Mouse (Mus musculus) testis, adult 2 months (tissue): ENCODE data around the gene Ssu2. TPM values are rescaled to one million over a fixed set of nuclear protein-coding genes. Genes with fewer than 3 reads are reported as not detected.

Source experiments
- H3K27ac ChIP-seq: fragments of 200-500 bp; 2 replicates; pipeline ENCODE4 v1.5.1; 2012; ENCODE audit warnings: low read depth, low read length; ENCODE audit not compliant: control insufficient read depth, insufficient read depth
- H3K27me3 ChIP-seq: fragments of 200-500 bp; 2 replicates; pipeline ENCODE4 v1.6.1; 2012; ENCODE audit warnings: mild to moderate bottlenecking, low read length, moderate library complexity; ENCODE audit not compliant: control insufficient read depth, insufficient read depth
- H3K36me3 ChIP-seq: fragments of 200-500 bp; 2 replicates; pipeline ENCODE4 v1.6.1; 2012; ENCODE audit warnings: mild to moderate bottlenecking, low read length; ENCODE audit not compliant: control insufficient read depth, insufficient read depth
- H3K4me1 ChIP-seq: fragments of 200-500 bp; 2 replicates; pipeline ENCODE4 v1.6.1; 2012; ENCODE audit warnings: low read length; ENCODE audit not compliant: control insufficient read depth, insufficient read depth
- H3K4me3 ChIP-seq: fragments of 200-500 bp; 2 replicates; pipeline ENCODE4 v1.5.1; 2012; ENCODE audit warnings: low read depth, mild to moderate bottlenecking, low read length, moderate library complexity, mixed read lengths; ENCODE audit not compliant: control insufficient read depth
- CTCF ChIP-seq: fragments of 200-500 bp; IDR thresholded peaks from 2 replicates; pipeline ENCODE4 v1.5.1; 2012; ENCODE audit warnings: low read depth, mild to moderate bottlenecking, inconsistent platforms, low read length, moderate library complexity; ENCODE audit not compliant: control insufficient read depth, insufficient read depth, insufficient replicate concordance
- POLR2A ChIP-seq: fragments of 200-500 bp; IDR thresholded peaks from 2 replicates; pipeline ENCODE4 v1.6.1; 2012; ENCODE audit warnings: low read depth, mild to moderate bottlenecking, inconsistent platforms, low read length, moderate library complexity; ENCODE audit not compliant: control insufficient read depth
- polyA plus RNA-seq: library from polyadenylated mRNA; depleted of rRNA; stranded (reverse); fragments of >200 nt; gene quantifications from 2 replicates; pipeline ENCODE4 v1.2.3, GENCODE M21; 2012

Gene Ssu2
- polyA plus RNA-seq, 1 experiment: 3.3 TPM

DNA sequence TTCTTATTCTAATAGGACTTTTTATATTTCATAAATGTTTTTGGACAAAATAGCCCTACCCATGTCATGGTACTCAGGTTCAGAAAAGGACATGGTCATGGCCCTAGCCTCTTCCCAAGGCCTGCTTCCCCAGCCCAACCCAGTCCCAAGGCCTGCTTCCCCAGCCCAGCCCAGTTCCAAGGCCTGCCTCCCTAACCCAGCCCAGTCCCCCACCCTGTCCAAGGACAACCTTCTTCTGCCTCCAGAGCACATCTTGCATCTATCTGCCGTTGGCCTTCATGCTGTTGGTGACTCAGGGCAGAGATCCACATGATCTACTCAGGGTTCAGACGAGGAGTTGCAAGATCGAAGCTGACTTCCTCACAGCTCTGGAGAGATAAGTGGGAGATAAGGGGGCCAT is 9.5 kb upstream of the Ssu2 start:
- no peak overlapping the region for H3K4me3 ChIP-seq
- TF ChIP-seq POLR2A: no peak
- no peak for TF ChIP-seq CTCF
- H3K27ac ChIP-seq: no peak overlapping the region
- no peaks in the 10 kb centered on the region for H3K36me3 ChIP-seq
- no peaks in the 10 kb centered on the region for H3K27me3 ChIP-seq
- H3K4me1 ChIP-seq: no peaks in the 10 kb centered on the region

DNA sequence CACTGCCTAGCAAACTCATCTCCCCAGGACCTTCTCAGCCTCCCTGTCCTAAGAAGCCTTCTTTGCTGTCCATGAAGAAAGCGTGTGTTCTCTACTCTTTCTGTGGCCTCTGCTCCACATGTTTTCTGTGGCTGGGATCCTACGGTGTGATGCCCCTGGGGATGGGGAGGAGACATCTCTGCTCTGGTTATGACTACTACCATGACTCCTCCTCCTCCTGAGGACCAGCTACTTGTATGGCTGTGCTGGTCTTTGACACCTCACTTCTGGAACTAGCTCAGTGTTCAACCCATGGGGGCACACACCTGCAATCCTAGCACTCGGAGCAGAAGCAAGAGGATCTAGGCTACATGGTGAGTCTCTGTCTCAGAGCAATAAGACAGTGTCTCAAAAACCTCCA is 8.5 kb upstream of the Ssu2 start:
- Histone ChIP-seq H3K36me3 (no peaks in the 10 kb centered on the region), H3K4me1 (no peaks in the 10 kb centered on the region), H3K27me3 (no peaks in the 10 kb centered on the region), H3K27ac (no peak overlapping the region), H3K4me3 (no peak overlapping the region)
- TF ChIP-seq CTCF (no peak), POLR2A (no peak)

DNA sequence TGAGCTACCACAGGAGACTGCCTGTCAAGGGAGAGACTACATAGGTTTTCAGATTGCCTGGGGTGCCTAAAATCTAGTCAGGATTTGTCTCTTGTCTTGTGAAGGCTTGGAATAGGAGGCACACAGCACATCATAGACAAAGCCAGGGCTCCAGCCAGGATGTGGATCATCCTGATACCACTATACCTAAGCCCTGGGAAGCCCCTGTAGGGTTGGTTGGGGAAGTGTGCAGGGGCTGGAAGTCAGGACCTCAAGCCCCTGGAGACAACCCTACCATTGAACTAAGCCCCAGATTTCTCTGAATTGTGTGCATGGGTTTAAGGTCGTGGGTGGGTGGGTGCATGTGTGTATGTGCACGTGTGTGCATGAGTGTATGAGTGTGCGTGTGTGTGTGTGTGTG is 562 bp upstream of the Ssu2 start:
- Histone ChIP-seq H3K27ac (no peak overlapping the region), H3K27me3 (no peaks in the 10 kb centered on the region), H3K4me3 (no peak overlapping the region), H3K36me3 (no peaks in the 10 kb centered on the region), H3K4me1 (no peaks in the 10 kb centered on the region)
- TF ChIP-seq CTCF (no peak), POLR2A (no peak)

DNA sequence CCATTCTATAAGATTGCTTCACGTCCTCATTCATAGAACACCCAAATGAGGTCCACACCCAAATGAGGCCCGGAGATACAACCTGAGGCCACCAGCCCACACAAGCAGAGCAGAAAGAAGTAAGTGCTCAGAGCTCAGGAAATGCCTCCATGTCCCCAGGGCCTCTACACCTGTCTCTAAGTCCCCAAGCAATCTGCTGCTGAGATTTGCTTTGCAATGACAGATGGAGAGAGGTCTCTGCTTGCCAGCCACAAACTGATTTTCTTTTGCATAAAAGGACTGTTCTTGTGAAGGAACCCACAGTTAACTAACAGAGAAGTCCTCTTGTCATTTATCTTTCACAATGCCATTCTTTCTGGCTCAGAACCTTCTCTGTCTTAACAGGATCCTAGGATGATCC is 1.6 kb downstream of the Ssu2 start:
- Histone ChIP-seq H3K4me1 (no peaks in the 10 kb centered on the region), H3K27ac (no peak overlapping the region), H3K4me3 (no peak overlapping the region), H3K27me3 (no peaks in the 10 kb centered on the region), H3K36me3 (no peaks in the 10 kb centered on the region)
- TF ChIP-seq POLR2A: no peak
- TF ChIP-seq CTCF: no peak

DNA sequence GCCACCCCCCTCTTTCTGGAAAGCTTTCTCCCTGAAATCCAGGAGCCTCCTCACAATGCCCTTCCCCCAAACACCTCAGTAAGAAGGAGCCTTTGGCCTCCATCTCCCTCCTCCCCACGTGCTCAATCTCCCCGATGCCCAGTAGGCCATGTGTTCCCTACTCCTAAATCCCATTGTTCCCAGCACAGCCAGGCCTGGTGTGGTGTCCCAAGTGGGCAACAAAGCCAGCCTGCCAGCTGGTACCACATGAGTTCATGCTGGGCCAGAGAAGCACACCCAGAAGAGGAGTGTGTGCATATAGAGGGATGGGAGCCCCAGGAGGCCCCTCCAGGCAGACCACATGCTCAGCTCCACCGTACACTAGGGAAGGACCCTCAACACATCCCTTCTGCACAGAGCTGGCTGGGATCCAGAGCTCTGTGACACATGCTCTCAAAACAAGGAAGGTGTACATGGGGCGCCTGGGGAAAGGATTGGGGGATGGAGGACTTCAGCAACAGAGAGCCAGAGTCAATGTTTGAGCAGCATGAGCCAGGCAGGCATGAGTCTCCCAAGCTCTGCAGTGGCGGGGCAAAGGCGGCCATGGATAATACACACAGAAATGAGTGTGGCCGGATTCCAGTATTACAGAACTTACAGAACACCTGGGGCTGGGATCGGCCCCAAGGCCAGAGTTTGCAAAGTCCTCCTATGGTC is 4.7 kb downstream of the Ssu2 start:
- no peaks in the 10 kb centered on the region for H3K27me3 ChIP-seq
- no peak overlapping the region for H3K4me3 ChIP-seq
- no peaks in the 10 kb centered on the region for H3K36me3 ChIP-seq
- H3K4me1 ChIP-seq: no peaks in the 10 kb centered on the region
- no peak overlapping the region for H3K27ac ChIP-seq
- TF ChIP-seq CTCF (no peak), POLR2A (no peak)

DNA sequence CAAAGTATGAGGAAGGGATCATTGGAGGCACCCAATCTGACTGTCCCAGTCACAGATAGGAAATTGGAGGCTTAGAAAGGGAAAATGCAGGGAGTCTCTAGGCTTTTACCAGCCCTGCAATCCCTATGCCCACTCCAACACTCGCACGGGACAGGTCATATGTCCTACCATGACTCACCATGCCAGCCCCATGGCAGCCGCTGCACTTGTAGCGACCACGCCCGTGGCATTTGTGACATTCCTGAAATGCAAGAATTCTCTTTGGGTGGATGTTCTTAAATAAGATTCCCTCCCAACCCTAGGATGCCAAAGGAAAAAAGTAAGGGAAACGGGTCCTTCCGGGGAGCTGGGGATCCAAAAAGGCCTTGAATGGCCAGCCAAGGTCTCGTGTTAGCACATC is 8.8 kb downstream of the Ssu2 start:
- TF ChIP-seq CTCF: no peak
- H3K4me1 ChIP-seq: no peaks in the 10 kb centered on the region

DNA sequence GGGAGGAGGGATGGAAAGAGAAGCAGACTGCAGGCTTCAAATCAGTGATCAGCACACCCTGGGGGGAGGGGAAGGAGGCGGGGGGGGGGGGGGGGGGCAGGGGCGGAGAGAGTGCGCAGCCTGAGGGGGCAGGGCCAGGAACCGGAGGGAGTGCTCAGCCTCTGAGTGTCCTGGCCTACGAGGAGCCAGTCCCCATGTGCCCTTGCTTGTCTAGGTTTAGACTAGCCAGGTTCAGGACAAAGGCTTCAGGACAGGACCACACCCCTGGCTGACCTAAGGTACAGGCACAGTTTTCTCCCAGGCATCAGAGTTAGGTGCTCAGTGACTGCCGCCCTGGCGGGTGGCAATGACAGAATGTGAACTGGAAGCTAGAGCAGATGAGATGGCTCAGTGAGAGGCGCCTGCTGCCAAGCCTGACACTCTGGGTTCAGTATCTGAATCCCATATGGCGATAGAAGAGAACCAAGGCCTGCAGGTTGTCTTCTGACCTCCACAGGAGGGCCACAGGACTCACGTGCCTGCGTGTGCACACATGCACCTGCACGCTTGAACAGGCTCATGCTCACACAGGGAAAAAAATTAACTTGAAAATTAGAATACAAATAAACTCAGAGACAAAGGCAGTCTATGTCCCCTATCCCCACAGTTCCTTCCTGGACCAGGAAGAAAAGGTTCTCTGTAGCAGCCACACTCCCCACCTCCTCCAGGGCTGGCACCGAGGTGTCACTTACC is 12.0 kb downstream of the Ssu2 start:
- no peak for TF ChIP-seq POLR2A
- H3K36me3 ChIP-seq: no peaks in the 10 kb centered on the region
- no peak overlapping the region for H3K27ac ChIP-seq
- no peaks in the 10 kb centered on the region for H3K27me3 ChIP-seq
- no peaks in the 10 kb centered on the region for H3K4me1 ChIP-seq
- H3K4me3 ChIP-seq: no peak overlapping the region

More for the DNA sequence above, 8.8 kb downstream of the Ssu2 start:
- no peak overlapping the region for H3K27ac ChIP-seq
- H3K4me3 ChIP-seq: no peak overlapping the region
- H3K36me3 ChIP-seq: no peaks in the 10 kb centered on the region
- no peaks in the 10 kb centered on the region for H3K27me3 ChIP-seq
